Mouse (Mus musculus): Measurements from ENCODE around the gene Ctdsp2. TPM values are rescaled to one million over a fixed set of nuclear protein-coding genes. Genes with fewer than 3 reads are reported as not detected.
A peak's percentile ranks its signal among the peaks of the same experiment; 100 is the strongest.

Gene Ctdsp2
- total and polyA plus RNA-seq, 3 experiments = 8.9 to 21.9 (median 20.2) TPM

GRCm38 (mm10) chr10:126993621-126994020, 15.1 kb downstream of the Ctdsp2 start:
- TF ChIP-seq NRF1 (IDR thresholded peaks at IDR 0.05; ENCODE audit: low read depth, low read length) = no peak
- no peak for TF ChIP-seq RCOR1 (conservative IDR thresholded peaks at IDR 0.05; ENCODE audit: low read depth, low read length)
- TF ChIP-seq E2F4 (IDR thresholded peaks at IDR 0.05; ENCODE audit: insufficient replicate concordance, low read depth, low read length) = no peak
- no peak for TF ChIP-seq PAX5 (IDR thresholded peaks at IDR 0.05; ENCODE audit: low read length)
- TF ChIP-seq JUN (IDR thresholded peaks at IDR 0.05; ENCODE audit: insufficient read depth, low read depth, low read length) = no peak
- TF ChIP-seq KAT2A (IDR thresholded peaks at IDR 0.05; ENCODE audit: insufficient replicate concordance, low read length) = no peak
- no peak for TF ChIP-seq ZMIZ1 (IDR thresholded peaks at IDR 0.05; ENCODE audit: low read depth, low read length)
- no peak for TF ChIP-seq JUND (conservative IDR thresholded peaks at IDR 0.05; ENCODE audit: low read depth, low read length)
- peak; percentile 35 for DNase-seq (ENCODE audit: extremely low read depth)
- no peak overlapping the region for H3K9ac ChIP-seq (ENCODE audit: insufficient read depth, low read depth)
- no peak overlapping the region for H3K27ac ChIP-seq (ENCODE audit: insufficient read depth, low read depth)
- peaks cover 49 to 61% of the 10 kb centered on the region in 2 experiments for H3K36me3 ChIP-seq (replicated peaks in 1 of 2; ENCODE audit: control insufficient read depth in 1 of 2, insufficient read depth in 1 of 2, low read length in 1 of 2)
- no peak overlapping the region for H3K4me2 ChIP-seq (ENCODE audit: insufficient read depth, low read depth, poor library complexity, severe bottlenecking)
- no peaks in the 10 kb centered on the region for H3K79me2 ChIP-seq (replicated peaks; ENCODE audit: control insufficient read depth, extremely low read depth, insufficient read depth, poor library complexity, severe bottlenecking)
- dilution Hi-C loops (cut with MboI; ENCODE audit: extremely low pct_ligation_motif_present, extremely low pct_unique_long_range_greater_than_20kb, low sequenced_read_pairs) = no loop called here
- no peaks in the 10 kb centered on the region for H3K9me3 ChIP-seq (replicated peaks; ENCODE audit: low read length)
- no peaks in the 10 kb centered on the region for H3K27me3 ChIP-seq (replicated peaks)
- peaks cover 0 to 59% of the 10 kb centered on the region in 2 experiments; a peak in 3 of 4 replicates for H3K4me1 ChIP-seq (ENCODE audit: control insufficient read depth in 1 of 2, insufficient read depth in 2 of 2)
- H3K4me3 ChIP-seq (replicated peaks in 1 of 3; ENCODE audit: low read depth in 2 of 3, low read length in 2 of 3, poor library complexity in 1 of 3) = no peak overlapping the region
- in situ Hi-C loops (cut with MboI; ENCODE audit: low pct_ligation_motif_present, low pct_unique_long_range_greater_than_20kb, low sequenced_read_pairs) = loop anchor here (5.0 kb wide), 1 partner anchor 76 kb away; no protein-coding TSS in a partner anchor

GRCm38 (mm10) chr10:126997340-126998113, 19.0 kb downstream of the Ctdsp2 start:
- no peaks in the 10 kb centered on the region for H3K79me2 ChIP-seq (replicated peaks; ENCODE audit: control insufficient read depth, extremely low read depth, insufficient read depth, poor library complexity, severe bottlenecking)
- H3K27me3 ChIP-seq (replicated peaks) = no peaks in the 10 kb centered on the region
- in situ Hi-C loops (cut with MboI; ENCODE audit: low pct_ligation_motif_present, low pct_unique_long_range_greater_than_20kb, low sequenced_read_pairs) = no loop called here
- H3K4me2 ChIP-seq (ENCODE audit: insufficient read depth, low read depth, poor library complexity, severe bottlenecking) = no peak overlapping the region
- H3K9me3 ChIP-seq (replicated peaks; ENCODE audit: low read length) = no peaks in the 10 kb centered on the region
- H3K36me3 ChIP-seq (replicated peaks in 1 of 2; ENCODE audit: control insufficient read depth in 1 of 2, insufficient read depth in 1 of 2, low read length in 1 of 2) = peaks cover 45 to 53% of the 10 kb centered on the region in 2 experiments
- peak; percentile 47 for DNase-seq (ENCODE audit: extremely low read depth)
- H3K27ac ChIP-seq (ENCODE audit: insufficient read depth, low read depth) = no peak overlapping the region
- H3K4me3 ChIP-seq (replicated peaks in 1 of 3; ENCODE audit: low read depth in 2 of 3, low read length in 2 of 3, poor library complexity in 1 of 3) = no peak overlapping the region
- dilution Hi-C loops (cut with MboI; ENCODE audit: extremely low pct_ligation_motif_present, extremely low pct_unique_long_range_greater_than_20kb, low sequenced_read_pairs) = no loop called here
- H3K9ac ChIP-seq (ENCODE audit: insufficient read depth, low read depth) = no peak overlapping the region
- H3K4me1 ChIP-seq (ENCODE audit: control insufficient read depth in 1 of 2, insufficient read depth in 2 of 2) = peaks cover 3 to 75% of the 10 kb centered on the region in 2 experiments
- no peak for TF ChIP-seq MAZ (IDR thresholded peaks at IDR 0.05; ENCODE audit: low read depth, low read length)
- no peak for TF ChIP-seq MEF2A (IDR thresholded peaks at IDR 0.05; ENCODE audit: borderline replicate concordance, low read depth, low read length)
- TF ChIP-seq ZKSCAN1 (IDR thresholded peaks at IDR 0.05; ENCODE audit: borderline replicate concordance, low read depth, low read length) = no peak
- TF ChIP-seq MAX (IDR thresholded peaks at IDR 0.05; ENCODE audit: low read length) = no peak
- no peak for TF ChIP-seq UBTF (IDR thresholded peaks at IDR 0.05; ENCODE audit: low read depth, low read length)
- TF ChIP-seq ZMIZ1 (IDR thresholded peaks at IDR 0.05; ENCODE audit: low read depth, low read length) = no peak
- no peak for TF ChIP-seq JUND (conservative IDR thresholded peaks at IDR 0.05; ENCODE audit: low read depth, low read length)
- no peak for TF ChIP-seq KAT2A (IDR thresholded peaks at IDR 0.05; ENCODE audit: insufficient replicate concordance, low read length)
- no peak for TF ChIP-seq USF1 (IDR thresholded peaks at IDR 0.05; ENCODE audit: low read depth, low read length)
- TF ChIP-seq HCFC1 (IDR thresholded peaks at IDR 0.05; ENCODE audit: low read depth, low read length) = no peak
- no peak for TF ChIP-seq ETS1 (conservative IDR thresholded peaks at IDR 0.05; ENCODE audit: low read depth, low read length)
- TF ChIP-seq ZC3H11A (IDR thresholded peaks at IDR 0.05; ENCODE audit: low read depth, low read length) = no peak
